Mouse (Mus musculus) midbrain, postnatal 0 days (tissue): ENCODE measurements around the gene Aox2. TPM values are rescaled to one million over a fixed set of nuclear protein-coding genes. Genes with fewer than 3 reads are reported as not detected.

Experiments
- ATAC-seq: fragments of 200-750 bp; cut with Nextera tagmentation; 2 replicates; pipeline ENCODE4 v1.8.0; 2017; ENCODE audit warnings: moderate number of reproducible peaks, mild to moderate bottlenecking, moderate TSS enrichment, moderate library complexity; ENCODE audit not compliant: low FRiP score
- DNase-seq: peaks from one replicate; pipeline ENCODE4 v3.0.0-alpha.2; 2015; ENCODE audit warnings: low spot score
- H3K27ac ChIP-seq: fragments of 300-500 bp; sonication (generic); 2 replicates; pipeline ENCODE4 v1.5.1; 2014; ENCODE audit warnings: low read depth, mild to moderate bottlenecking, low read length, mixed read lengths
- H3K27me3 ChIP-seq: fragments of 300-500 bp; sonication (generic); 2 replicates; pipeline ENCODE4 v1.6.1; 2014; ENCODE audit warnings: low read length, control low read depth, mixed read lengths; ENCODE audit not compliant: insufficient read depth
- H3K36me3 ChIP-seq: fragments of 300-500 bp; sonication (generic); 2 replicates; pipeline ENCODE4 v1.6.1; 2014; ENCODE audit warnings: low read length, control low read depth, mixed read lengths; ENCODE audit not compliant: insufficient read depth
- H3K4me1 ChIP-seq: fragments of 300-500 bp; sonication (generic); 2 replicates; pipeline ENCODE4 v1.6.1; 2014; ENCODE audit warnings: mild to moderate bottlenecking, control low read depth, antibody characterized with exemption, low read length, mixed read lengths; ENCODE audit not compliant: insufficient read depth
- H3K4me2 ChIP-seq: fragments of 300-500 bp; sonication (generic); 2 replicates; pipeline ENCODE4 v1.6.1; 2014; ENCODE audit warnings: low read depth, mild to moderate bottlenecking, low read length, mixed read lengths; ENCODE audit not compliant: poor library complexity, severe bottlenecking
- H3K4me3 ChIP-seq: fragments of 300-500 bp; sonication (generic); 2 replicates; pipeline ENCODE4 v1.5.1; 2014; ENCODE audit warnings: low read depth, mild to moderate bottlenecking, low read length, moderate library complexity
- H3K9ac ChIP-seq: fragments of 300-500 bp; sonication (generic); replicated peaks from 2 replicates; pipeline ENCODE4 v1.6.1; 2014; ENCODE audit warnings: mild to moderate bottlenecking, low read length, moderate library complexity, mixed read lengths; ENCODE audit not compliant: poor library complexity, severe bottlenecking
- H3K9me3 ChIP-seq: fragments of 300-500 bp; sonication (generic); 2 replicates; pipeline ENCODE4 v1.6.1; 2016; ENCODE audit warnings: low read length, control low read depth
- CTCF ChIP-seq: IDR thresholded peaks from 2 replicates; pipeline ENCODE4 v1.5.1; 2016; ENCODE audit warnings: antibody characterized with exemption, mild to moderate bottlenecking
- WGBS: fragments of 180-500 bp; shearing (Covaris S2); extraction: QIAGEN DNeasy Blood & Tissue Kit; methylation state at CpG from one replicate; pipeline ENCODE4 v1.1.7; 2014; 5-methylcytosine and 5-hydroxymethylcytosine counted together
- polyA plus RNA-seq: library from polyadenylated mRNA; unstranded; fragments of >200 nt; fragmentation: Nextera tagmentation; extraction: Ambion mirVana; gene quantifications from 2 replicates; pipeline ENCODE4 v1.2.1, GENCODE M21; 2015
- total RNA-seq: library from RNA; depleted of rRNA; stranded (reverse); fragments of >200 nt; gene quantifications from 2 replicates; pipeline ENCODE4 v1.2.3, GENCODE M21; 2014

Aox2 gene
- total and polyA plus RNA-seq, 2 experiments from 2014 or later: 0.16 TPM; not detected in 1

GRCm38 (mm10) chr1:58238440-58238839, 39.7 kb upstream of the Aox2 start:
- H3K36me3 ChIP-seq: no peaks in the 10 kb centered on the region
- no peaks in the 10 kb centered on the region for H3K9me3 ChIP-seq
- DNase-seq (no peak), ATAC-seq (no peak)
- H3K4me3 ChIP-seq: no peak overlapping the region
- no peak overlapping the region for H3K4me2 ChIP-seq
- no peak overlapping the region for H3K9ac ChIP-seq
- no peaks in the 10 kb centered on the region for H3K27me3 ChIP-seq
- no peak overlapping the region for H3K27ac ChIP-seq
- 88% methylated on average over 5 of the region's 5 CpGs for WGBS
- no peaks in the 10 kb centered on the region for H3K4me1 ChIP-seq
- TF ChIP-seq CTCF: no peak

GRCm38 (mm10) chr1:58238961-58239360, 39.2 kb upstream of the Aox2 start:
- Histone ChIP-seq H3K27me3 (no peaks in the 10 kb centered on the region), H3K36me3 (no peaks in the 10 kb centered on the region), H3K4me1 (no peaks in the 10 kb centered on the region), H3K9me3 (no peaks in the 10 kb centered on the region), H3K4me2 (no peak overlapping the region), H3K27ac (no peak overlapping the region), H3K4me3 (no peak overlapping the region), H3K9ac (no peak overlapping the region)
- no peak for ATAC-seq
- 93% methylated on average over 9 of the region's 9 CpGs for WGBS
- no peak for TF ChIP-seq CTCF
- DNase-seq: no peak

DNA sequence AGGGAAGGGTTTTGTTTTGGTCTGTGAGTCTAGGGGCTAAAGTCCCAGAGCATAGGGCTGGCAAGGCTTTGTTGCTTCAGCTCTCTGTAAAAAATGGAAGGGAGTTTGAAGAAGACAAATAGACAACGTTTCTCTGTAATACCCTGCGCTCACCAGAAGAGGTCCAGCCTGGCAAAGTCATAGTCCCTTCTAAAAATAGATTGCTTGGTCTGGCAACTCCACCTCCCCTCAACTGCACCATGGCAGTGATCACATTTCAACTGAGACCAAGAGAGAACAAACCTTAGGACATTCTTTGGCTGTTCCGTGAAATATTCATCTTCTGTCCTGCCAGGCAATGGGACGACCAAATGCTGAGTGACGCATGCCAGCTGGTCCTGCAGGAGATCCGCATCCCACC, 37.8 kb upstream of the Aox2 start:
- WGBS: 78% methylated on average over 6 of the region's 6 CpGs
- no peak for DNase-seq
- TF ChIP-seq CTCF: no peak

GRCm38 (mm10) chr1:58244487-58244886, 33.6 kb upstream of the Aox2 start:
- Histone ChIP-seq H3K36me3 (no peaks in the 10 kb centered on the region), H3K27ac (no peak overlapping the region), H3K4me1 (no peaks in the 10 kb centered on the region), H3K27me3 (no peaks in the 10 kb centered on the region), H3K4me3 (no peak overlapping the region), H3K9me3 (no peaks in the 10 kb centered on the region), H3K9ac (no peak overlapping the region), H3K4me2 (no peak overlapping the region)
- ATAC-seq: no peak
- no peak for DNase-seq
- no peak for TF ChIP-seq CTCF
- WGBS: 76% methylated on average over 3 of the region's 3 CpGs

More for the DNA sequence above, 37.8 kb upstream of the Aox2 start:
- Histone ChIP-seq H3K9me3 (no peaks in the 10 kb centered on the region), H3K9ac (no peak overlapping the region), H3K27ac (no peak overlapping the region), H3K27me3 (no peaks in the 10 kb centered on the region), H3K4me2 (no peak overlapping the region), H3K36me3 (no peaks in the 10 kb centered on the region), H3K4me3 (no peak overlapping the region), H3K4me1 (no peaks in the 10 kb centered on the region)
- ATAC-seq: no peak

GRCm38 (mm10) chr1:58248518-58248917, 29.6 kb upstream of the Aox2 start:
- ATAC-seq (no peak), DNase-seq (no peak)
- Histone ChIP-seq H3K27ac (no peak overlapping the region), H3K9me3 (no peaks in the 10 kb centered on the region), H3K4me1 (no peaks in the 10 kb centered on the region), H3K4me2 (no peak overlapping the region), H3K4me3 (no peak overlapping the region), H3K27me3 (no peaks in the 10 kb centered on the region), H3K36me3 (no peaks in the 10 kb centered on the region), H3K9ac (no peak overlapping the region)
- WGBS: 61% methylated on average over 1 of the region's 1 CpGs
- TF ChIP-seq CTCF: no peak

DNA sequence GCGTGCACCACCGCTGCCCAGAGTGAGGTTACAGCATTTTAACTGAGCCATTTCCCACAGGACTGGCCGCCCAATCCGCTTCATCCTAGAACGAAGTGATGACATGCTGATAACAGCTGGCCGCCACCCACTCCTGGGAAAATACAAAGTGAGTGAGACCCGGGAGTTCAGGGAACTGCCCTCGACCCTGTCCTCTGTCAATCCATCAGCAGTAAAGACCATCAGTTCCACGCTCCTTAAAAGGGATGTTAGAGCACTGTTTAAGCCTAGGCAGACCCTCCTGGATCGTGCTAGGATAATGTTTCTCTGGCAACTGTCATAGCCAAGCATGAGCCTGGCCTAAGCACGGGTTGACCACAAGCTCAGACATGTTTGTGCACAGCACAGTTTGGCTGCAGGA, 24.7 kb upstream of the Aox2 start:
- no peak for TF ChIP-seq CTCF
- Histone ChIP-seq H3K9me3 (no peaks in the 10 kb centered on the region), H3K4me2 (no peak overlapping the region), H3K4me3 (no peak overlapping the region), H3K27me3 (no peaks in the 10 kb centered on the region), H3K4me1 (no peaks in the 10 kb centered on the region), H3K27ac (no peak overlapping the region), H3K36me3 (no peaks in the 10 kb centered on the region), H3K9ac (no peak overlapping the region)
- ATAC-seq (no peak), DNase-seq (no peak)
- 82% methylated on average over 11 of the region's 11 CpGs for WGBS
